Mouse (Mus musculus) heart, embryonic 11.5 days (tissue): ENCODE results near the gene Gm49353. TPM values are rescaled to one million over a fixed set of nuclear protein-coding genes. Genes with fewer than 3 reads are reported as not detected.

ENCODE experiments used
- ATAC-seq: fragments of 200-750 bp; cut with Nextera tagmentation; replicated peaks from 2 replicates; pipeline ENCODE4 v1.8.0; 2017; ENCODE audit warnings: moderate library complexity; ENCODE audit not compliant: insufficient number of reproducible peaks, low FRiP score, low TSS enrichment
- H3K27ac ChIP-seq: fragments of 300-500 bp; sonication (generic); 2 replicates; pipeline ENCODE4 v1.5.1; 2014; ENCODE audit warnings: mild to moderate bottlenecking, low read depth, low read length
- H3K27me3 ChIP-seq: fragments of 300-500 bp; sonication (generic); 2 replicates; pipeline ENCODE4 v1.6.1; 2014; ENCODE audit warnings: mild to moderate bottlenecking, low read length, mixed read lengths; ENCODE audit not compliant: control insufficient read depth, insufficient read depth
- H3K36me3 ChIP-seq: fragments of 300-500 bp; sonication (generic); 2 replicates; pipeline ENCODE4 v1.6.1; 2014; ENCODE audit warnings: mild to moderate bottlenecking, low read length, moderate library complexity, mixed read lengths; ENCODE audit not compliant: control insufficient read depth, insufficient read depth
- H3K4me1 ChIP-seq: fragments of 300-500 bp; sonication (generic); 2 replicates; pipeline ENCODE4 v1.6.1; 2014; ENCODE audit warnings: low read length; ENCODE audit not compliant: control insufficient read depth, insufficient read depth
- H3K4me2 ChIP-seq: fragments of 300-500 bp; sonication (generic); 2 replicates; pipeline ENCODE4 v1.6.1; 2014; ENCODE audit warnings: mild to moderate bottlenecking, moderate library complexity
- H3K4me3 ChIP-seq: fragments of 300-500 bp; sonication (generic); 2 replicates; pipeline ENCODE4 v1.5.1; 2014; ENCODE audit warnings: low read depth, low read length
- H3K9ac ChIP-seq: fragments of 300-500 bp; sonication (generic); 2 replicates; pipeline ENCODE4 v1.6.1; 2014; ENCODE audit warnings: mild to moderate bottlenecking, low read depth, low read length, moderate library complexity
- H3K9me3 ChIP-seq: fragments of 300-500 bp; sonication (generic); replicated peaks from 2 replicates; pipeline ENCODE4 v1.6.1; 2016; ENCODE audit warnings: low read length; ENCODE audit not compliant: control insufficient read depth
- WGBS: fragments of 180-500 bp; shearing (Covaris S2); extraction: QIAGEN DNeasy Blood & Tissue Kit; methylation state at CpG from one replicate; pipeline ENCODE4 v1.1.7; 2014; ENCODE audit not compliant: insufficient replicate concordance; 5-methylcytosine and 5-hydroxymethylcytosine counted together
- polyA plus RNA-seq: library from polyadenylated mRNA; unstranded; fragments of >200 nt; fragmentation: Nextera tagmentation; extraction: Ambion mirVana; gene quantifications from 2 replicates; pipeline ENCODE4 v1.2.1, GENCODE M21; 2014

The Gm49353 gene
- polyA plus RNA-seq, 1 experiment from 2014 or later = not detected

GRCm38 (mm10) chr10:29217451-29217850, 18.7 kb downstream of the Gm49353 start:
- H3K9me3 ChIP-seq = no peaks in the 10 kb centered on the region
- no peak overlapping the region for H3K27ac ChIP-seq
- 72% methylated on average over 2 of the region's 2 CpGs for WGBS
- no peak for ATAC-seq
- H3K4me3 ChIP-seq = no peak overlapping the region
- H3K9ac ChIP-seq = no peak overlapping the region
- no peaks in the 10 kb centered on the region for H3K27me3 ChIP-seq
- H3K4me1 ChIP-seq = no peaks in the 10 kb centered on the region
- H3K36me3 ChIP-seq = no peaks in the 10 kb centered on the region
- H3K4me2 ChIP-seq = no peak overlapping the region

- WGBS = 84% methylated on average over 4 of the region's 4 CpGs
- no peak overlapping the region for H3K4me3 ChIP-seq
- no peaks in the 10 kb centered on the region for H3K9me3 ChIP-seq
- H3K36me3 ChIP-seq = no peaks in the 10 kb centered on the region
- no peak overlapping the region for H3K27ac ChIP-seq
- H3K27me3 ChIP-seq = no peaks in the 10 kb centered on the region
- H3K9ac ChIP-seq = no peak overlapping the region
- H3K4me1 ChIP-seq = no peaks in the 10 kb centered on the region
- no peak for ATAC-seq
- no peak overlapping the region for H3K4me2 ChIP-seq
Measured at GRCm38 (mm10) chr10:29225329-29225728, 26.6 kb downstream of the Gm49353 start.

- no peaks in the 10 kb centered on the region for H3K36me3 ChIP-seq
- no peak overlapping the region for H3K4me2 ChIP-seq
- no peak overlapping the region for H3K27ac ChIP-seq
- H3K9me3 ChIP-seq = no peaks in the 10 kb centered on the region
- no peak overlapping the region for H3K9ac ChIP-seq
- H3K4me3 ChIP-seq = no peak overlapping the region
- H3K27me3 ChIP-seq = no peaks in the 10 kb centered on the region
- H3K4me1 ChIP-seq = no peaks in the 10 kb centered on the region
- no peak for ATAC-seq
- WGBS = 80% methylated on average over 2 of the region's 2 CpGs
Measured at GRCm38 (mm10) chr10:29231208-29231607, 32.5 kb downstream of the Gm49353 start.

Other genes with a start within 250 kb of the Gm49353 start
- gene 2310057J18Rik, start 212.7 kb upstream of the Gm49353 start, polyA plus RNA-seq = not detected in 2 replicates
- 0.73 and 1.3 TPM in 2 replicates for gene Soga3, start 55.1 kb upstream of the Gm49353 start, polyA plus RNA-seq
- 0.34 and 0.35 TPM in 2 replicates for gene 9330159F19Rik, start 12.7 kb downstream of the Gm49353 start, polyA plus RNA-seq
- gene Echdc1, start 114.2 kb downstream of the Gm49353 start, polyA plus RNA-seq = 27.9 and 29.2 TPM in 2 replicates
- gene Rnf146, start 163.5 kb downstream of the Gm49353 start, polyA plus RNA-seq = 25.4 and 44.8 TPM in 2 replicates